Mouse (Mus musculus): Measurements from ENCODE around the gene Syce1. TPM values are rescaled to one million over a fixed set of nuclear protein-coding genes. Genes with fewer than 3 reads are reported as not detected.

Gene Syce1
- total and polyA plus RNA-seq, 3 experiments, result not detected

Other genes starting within 250 kb of the Syce1 start
- gene Olfr538, start 220.0 kb downstream of the Syce1 start, total RNA-seq (2012; rRNA removed), result not detected in 2 replicates
- not detected for gene Olfr538, start 220.0 kb downstream of the Syce1 start, polyA plus RNA-seq (2012; ENCODE audit: insufficient read depth in 1 of 2, insufficient read length in 2 of 2, low read depth in 1 of 2, low replicate concordance in 2 of 2, missing spikeins in 1 of 2)
- gene Olfr46, start 186.6 kb downstream of the Syce1 start, total RNA-seq (2012; rRNA removed), result not detected in 2 replicates
- not detected for gene Olfr46, start 186.6 kb downstream of the Syce1 start, polyA plus RNA-seq (2012; ENCODE audit: insufficient read depth in 1 of 2, insufficient read length in 2 of 2, low read depth in 1 of 2, low replicate concordance in 2 of 2, missing spikeins in 1 of 2)
- not detected in 2 replicates for gene Olfr61, start 158.9 kb downstream of the Syce1 start, total RNA-seq (2012; rRNA removed)
- gene Olfr61, start 158.9 kb downstream of the Syce1 start, polyA plus RNA-seq (2012; ENCODE audit: insufficient read depth in 1 of 2, insufficient read length in 2 of 2, low read depth in 1 of 2, low replicate concordance in 2 of 2, missing spikeins in 1 of 2), result not detected
- not detected in 2 replicates for gene Olfr53, start 141.4 kb downstream of the Syce1 start, total RNA-seq (2012; rRNA removed)
- gene Olfr53, start 141.4 kb downstream of the Syce1 start, polyA plus RNA-seq (2012; ENCODE audit: insufficient read depth in 1 of 2, insufficient read length in 2 of 2, low read depth in 1 of 2, low replicate concordance in 2 of 2, missing spikeins in 1 of 2), result not detected
- not detected in 2 replicates for gene Olfr539, start 127.9 kb downstream of the Syce1 start, total RNA-seq (2012; rRNA removed)
- gene Olfr539, start 127.9 kb downstream of the Syce1 start, polyA plus RNA-seq (2012; ENCODE audit: insufficient read depth in 1 of 2, insufficient read length in 2 of 2, low read depth in 1 of 2, low replicate concordance in 2 of 2, missing spikeins in 1 of 2), result not detected
- not detected in 2 replicates for gene Olfr45, start 105.9 kb downstream of the Syce1 start, total RNA-seq (2012; rRNA removed)
- not detected for gene Olfr45, start 105.9 kb downstream of the Syce1 start, polyA plus RNA-seq (2012; ENCODE audit: insufficient read depth in 1 of 2, insufficient read length in 2 of 2, low read depth in 1 of 2, low replicate concordance in 2 of 2, missing spikeins in 1 of 2)
- not detected in 2 replicates for gene Olfr541, start 90.6 kb downstream of the Syce1 start, total RNA-seq (2012; rRNA removed)
- gene Olfr541, start 90.6 kb downstream of the Syce1 start, polyA plus RNA-seq (2012; ENCODE audit: insufficient read depth in 1 of 2, insufficient read length in 2 of 2, low read depth in 1 of 2, low replicate concordance in 2 of 2, missing spikeins in 1 of 2), result not detected
- not detected in 2 replicates for gene Cyp2e1, start 24.1 kb downstream of the Syce1 start, total RNA-seq (2012; rRNA removed)
- gene Cyp2e1, start 24.1 kb downstream of the Syce1 start, polyA plus RNA-seq (2012; ENCODE audit: insufficient read depth in 1 of 2, insufficient read length in 2 of 2, low read depth in 1 of 2, low replicate concordance in 2 of 2, missing spikeins in 1 of 2), result not detected
- not detected in 2 replicates for gene Zfp941, start 34.3 kb upstream of the Syce1 start, total RNA-seq (2012; rRNA removed)
- gene Zfp941, start 34.3 kb upstream of the Syce1 start, polyA plus RNA-seq (2012; ENCODE audit: insufficient read depth in 1 of 2, insufficient read length in 2 of 2, low read depth in 1 of 2, low replicate concordance in 2 of 2, missing spikeins in 1 of 2), result not detected
- not detected in 2 replicates for gene Urah, start 47.2 kb upstream of the Syce1 start, total RNA-seq (2012; rRNA removed)
- not detected for gene Urah, start 47.2 kb upstream of the Syce1 start, polyA plus RNA-seq (2012; ENCODE audit: insufficient read depth in 1 of 2, insufficient read length in 2 of 2, low read depth in 1 of 2, low replicate concordance in 2 of 2, missing spikeins in 1 of 2)
- not detected in 2 replicates for gene Scgb1c1, start 57.7 kb upstream of the Syce1 start, total RNA-seq (2012; rRNA removed)
- not detected for gene Scgb1c1, start 57.7 kb upstream of the Syce1 start, polyA plus RNA-seq (2012; ENCODE audit: insufficient read depth in 1 of 2, insufficient read length in 2 of 2, low read depth in 1 of 2, low replicate concordance in 2 of 2, missing spikeins in 1 of 2)
- gene Odf3, start 60.0 kb upstream of the Syce1 start, total RNA-seq (2012; rRNA removed), result not detected in 2 replicates
- not detected for gene Odf3, start 60.0 kb upstream of the Syce1 start, polyA plus RNA-seq (2012; ENCODE audit: insufficient read depth in 1 of 2, insufficient read length in 2 of 2, low read depth in 1 of 2, low replicate concordance in 2 of 2, missing spikeins in 1 of 2)
- gene Gm45785, start 68.5 kb upstream of the Syce1 start, total RNA-seq (2012; rRNA removed), result not detected in 2 replicates
- not detected for gene Gm45785, start 68.5 kb upstream of the Syce1 start, polyA plus RNA-seq (2012; ENCODE audit: insufficient read depth in 1 of 2, insufficient read length in 2 of 2, low read depth in 1 of 2, low replicate concordance in 2 of 2, missing spikeins in 1 of 2)
- gene Ric8a, start 69.1 kb upstream of the Syce1 start, total RNA-seq (2012; rRNA removed), result 44.5 and 52.3 TPM in 2 replicates
- 10 to 100 TPM in 1 of 2 experiments, not detected in 1; 63.4 TPM for gene Ric8a, start 69.1 kb upstream of the Syce1 start, polyA plus RNA-seq (2012; ENCODE audit: insufficient read depth in 1 of 2, insufficient read length in 2 of 2, low read depth in 1 of 2, low replicate concordance in 2 of 2, missing spikeins in 1 of 2)
- 12.1 and 16.0 TPM in 2 replicates for gene Bet1l, start 69.7 kb upstream of the Syce1 start, total RNA-seq (2012; rRNA removed)
- 10 to 100 TPM in 1 of 2 experiments, not detected in 1; 26.2 TPM for gene Bet1l, start 69.7 kb upstream of the Syce1 start, polyA plus RNA-seq (2012; ENCODE audit: insufficient read depth in 1 of 2, insufficient read length in 2 of 2, low read depth in 1 of 2, low replicate concordance in 2 of 2, missing spikeins in 1 of 2)
- gene Psmd13, start 94.1 kb upstream of the Syce1 start, total RNA-seq (2012; rRNA removed), result 165 and 191 TPM in 2 replicates
- 100 to 1,000 TPM in 1 of 2 experiments, not detected in 1; 215 TPM for gene Psmd13, start 94.1 kb upstream of the Syce1 start, polyA plus RNA-seq (2012; ENCODE audit: insufficient read depth in 1 of 2, insufficient read length in 2 of 2, low read depth in 1 of 2, low replicate concordance in 2 of 2, missing spikeins in 1 of 2)
- gene Sirt3, start 94.5 kb upstream of the Syce1 start, total RNA-seq (2012; rRNA removed), result 16.0 and 16.1 TPM in 2 replicates
- gene Sirt3, start 94.5 kb upstream of the Syce1 start, polyA plus RNA-seq (2012; ENCODE audit: insufficient read depth in 1 of 2, insufficient read length in 2 of 2, low read depth in 1 of 2, low replicate concordance in 2 of 2, missing spikeins in 1 of 2), result 10 to 100 TPM in 1 of 2 experiments, not detected in 1; 19.5 TPM
- gene Cox8b, start 112.6 kb upstream of the Syce1 start, total RNA-seq (2012; rRNA removed), result not detected in 2 replicates
- gene Cox8b, start 112.6 kb upstream of the Syce1 start, polyA plus RNA-seq (2012; ENCODE audit: insufficient read depth in 1 of 2, insufficient read length in 2 of 2, low read depth in 1 of 2, low replicate concordance in 2 of 2, missing spikeins in 1 of 2), result not detected
- gene Nlrp6, start 133.1 kb upstream of the Syce1 start, total RNA-seq (2012; rRNA removed), result not detected in 2 replicates
- gene Nlrp6, start 133.1 kb upstream of the Syce1 start, polyA plus RNA-seq (2012; ENCODE audit: insufficient read depth in 1 of 2, insufficient read length in 2 of 2, low read depth in 1 of 2, low replicate concordance in 2 of 2, missing spikeins in 1 of 2), result not detected
- gene Pgghg, start 153.5 kb upstream of the Syce1 start, total RNA-seq (2012; rRNA removed), result 3.0 and 3.2 TPM in 2 replicates
- 1 to 10 TPM in 1 of 2 experiments, not detected in 1; 7.2 TPM for gene Pgghg, start 153.5 kb upstream of the Syce1 start, polyA plus RNA-seq (2012; ENCODE audit: insufficient read depth in 1 of 2, insufficient read length in 2 of 2, low read depth in 1 of 2, low replicate concordance in 2 of 2, missing spikeins in 1 of 2)
- 0.31 TPM in 1 of 2 replicates, not detected in the other for gene Ifitm5, start 162.4 kb upstream of the Syce1 start, total RNA-seq (2012; rRNA removed)
- 1 to 10 TPM in 1 of 2 experiments, not detected in 1; 1.1 TPM for gene Ifitm5, start 162.4 kb upstream of the Syce1 start, polyA plus RNA-seq (2012; ENCODE audit: insufficient read depth in 1 of 2, insufficient read length in 2 of 2, low read depth in 1 of 2, low replicate concordance in 2 of 2, missing spikeins in 1 of 2)
- gene Gm45717, start 168.1 kb upstream of the Syce1 start, total RNA-seq (2012; rRNA removed), result not detected in 2 replicates
- not detected for gene Gm45717, start 168.1 kb upstream of the Syce1 start, polyA plus RNA-seq (2012; ENCODE audit: insufficient read depth in 1 of 2, insufficient read length in 2 of 2, low read depth in 1 of 2, low replicate concordance in 2 of 2, missing spikeins in 1 of 2)
- 177 and 213 TPM in 2 replicates for gene Ifitm2, start 168.1 kb upstream of the Syce1 start, total RNA-seq (2012; rRNA removed)
- 100 to 1,000 TPM in 1 of 2 experiments, not detected in 1; 317 TPM for gene Ifitm2, start 168.1 kb upstream of the Syce1 start, polyA plus RNA-seq (2012; ENCODE audit: insufficient read depth in 1 of 2, insufficient read length in 2 of 2, low read depth in 1 of 2, low replicate concordance in 2 of 2, missing spikeins in 1 of 2)
- gene Ifitm1, start 179.4 kb upstream of the Syce1 start, total RNA-seq (2012; rRNA removed), result 0.23 TPM in 1 of 2 replicates, not detected in the other
- gene Ifitm1, start 179.4 kb upstream of the Syce1 start, polyA plus RNA-seq (2012; ENCODE audit: insufficient read depth in 1 of 2, insufficient read length in 2 of 2, low read depth in 1 of 2, low replicate concordance in 2 of 2, missing spikeins in 1 of 2), result not detected
- gene Ifitm3, start 222.9 kb upstream of the Syce1 start, total RNA-seq (2012; rRNA removed), result 4.2 and 6.4 TPM in 2 replicates
- 10 to 100 TPM in 1 of 2 experiments, not detected in 1; 12.8 TPM for gene Ifitm3, start 222.9 kb upstream of the Syce1 start, polyA plus RNA-seq (2012; ENCODE audit: insufficient read depth in 1 of 2, insufficient read length in 2 of 2, low read depth in 1 of 2, low replicate concordance in 2 of 2, missing spikeins in 1 of 2)
- gene Ifitm6, start 230.1 kb upstream of the Syce1 start, total RNA-seq (2012; rRNA removed), result not detected in 2 replicates
- gene Ifitm6, start 230.1 kb upstream of the Syce1 start, polyA plus RNA-seq (2012; ENCODE audit: insufficient read depth in 1 of 2, insufficient read length in 2 of 2, low read depth in 1 of 2, low replicate concordance in 2 of 2, missing spikeins in 1 of 2), result not detected
- not detected in 2 replicates for gene Gm17387, start 241.3 kb upstream of the Syce1 start, total RNA-seq (2012; rRNA removed)
- gene Gm17387, start 241.3 kb upstream of the Syce1 start, polyA plus RNA-seq (2012; ENCODE audit: insufficient read depth in 1 of 2, insufficient read length in 2 of 2, low read depth in 1 of 2, low replicate concordance in 2 of 2, missing spikeins in 1 of 2), result not detected

Measured in MEL (cell line).